In the genomic region with DNA sequence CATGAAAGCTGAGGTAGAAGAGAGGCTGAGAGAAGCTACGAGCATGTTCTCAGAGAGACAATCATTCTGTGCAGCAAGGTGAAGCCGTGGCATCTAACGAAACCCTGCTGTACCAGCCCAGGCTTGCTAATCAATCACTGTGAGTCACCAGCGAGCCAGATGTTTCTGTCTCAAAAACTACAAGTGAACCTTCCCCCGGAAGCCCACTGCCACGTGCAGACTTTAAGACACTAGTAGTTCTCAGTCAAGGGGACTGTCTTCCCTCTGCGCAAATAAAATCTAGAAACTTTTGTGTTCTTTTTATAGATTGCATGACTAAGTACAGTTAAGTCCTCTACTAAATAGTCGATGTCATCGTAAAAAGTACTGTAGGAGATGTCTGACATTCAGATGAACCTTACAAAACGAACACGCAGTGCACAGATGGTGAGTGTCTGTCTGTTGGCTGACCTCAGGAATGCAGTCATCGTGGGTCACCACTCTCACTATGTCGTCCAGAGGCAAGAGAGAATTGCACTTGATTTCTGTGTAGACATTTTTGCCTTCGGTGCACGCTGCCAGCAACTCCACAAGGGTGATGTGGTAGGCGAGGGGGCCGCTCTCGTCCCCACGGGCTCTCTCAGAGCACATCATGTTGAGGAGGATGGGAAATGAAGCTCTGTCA, we compare ENCODE assay signal across 17 mouse cellular contexts.
DNase-seq lines count a peak whose midpoint lies in the region; ATAC-seq lines count a peak whose summit lies in the region.
"Had no signal": no experiment of that assay in that cellular context is flagged by ENCODE, and none has a peak within 500 bp of the region (broad histone marks: within the 10 kb centered on the region; RNA-seq: fewer than 3 reads in every experiment).

No protein-coding gene starts in this region.

- no peak overlapping the region for H3K4me3 ChIP-seq in limb, embryonic 12.5 days (replicated peaks)
- no peak overlapping the region for H3K4me3 ChIP-seq in forebrain, embryonic 12.5 days (replicated peaks)
- no peak overlapping the region for H3K4me3 ChIP-seq in hindbrain, embryonic 12.5 days
- H3K4me3 ChIP-seq: hindbrain, embryonic 10.5 days; liver, embryonic 12.5 days; lung, embryonic 15.5 days had no signal

- no peaks in the 10 kb centered on the region for H3K9me3 ChIP-seq in limb, embryonic 12.5 days
- no peaks in the 10 kb centered on the region for H3K9me3 ChIP-seq in forebrain, embryonic 12.5 days
- no peaks in the 10 kb centered on the region for H3K9me3 ChIP-seq in hindbrain, embryonic 12.5 days (replicated peaks)
- H3K9me3 ChIP-seq: hindbrain, embryonic 10.5 days; liver, embryonic 12.5 days; lung, embryonic 15.5 days had no signal

- 50% methylated on average over 19 of the region's 19 CpGs for WGBS in limb, embryonic 12.5 days
- 84% methylated on average over 19 of the region's 19 CpGs for WGBS in forebrain, embryonic 12.5 days
- 73% methylated on average over 19 of the region's 19 CpGs for WGBS in hindbrain, embryonic 12.5 days

- H3K36me3 ChIP-seq in limb, embryonic 12.5 days: 0 out of 2 replicates have a peak, but pooled peaks cover 4% of the 10 kb centered on the region
- H3K36me3 ChIP-seq in forebrain, embryonic 12.5 days (replicated peaks): no peaks in the 10 kb centered on the region
- no peaks in the 10 kb centered on the region for H3K36me3 ChIP-seq in hindbrain, embryonic 12.5 days
- H3K36me3 ChIP-seq: hindbrain, embryonic 10.5 days; liver, embryonic 12.5 days; lung, embryonic 15.5 days had no signal

- H3K27me3 ChIP-seq in limb, embryonic 12.5 days: no peaks in the 10 kb centered on the region
- no peaks in the 10 kb centered on the region for H3K27me3 ChIP-seq in forebrain, embryonic 12.5 days
- no peaks in the 10 kb centered on the region for H3K27me3 ChIP-seq in hindbrain, embryonic 12.5 days
- H3K27me3 ChIP-seq: liver, embryonic 12.5 days; lung, embryonic 15.5 days had no signal

- peaks cover 31% of the 10 kb centered on the region for H3K4me1 ChIP-seq in limb, embryonic 12.5 days (replicated peaks)
- H3K4me1 ChIP-seq in forebrain, embryonic 12.5 days: no peaks in the 10 kb centered on the region
- H3K4me1 ChIP-seq in hindbrain, embryonic 12.5 days: peaks cover 6% of the 10 kb centered on the region; the same call in 1 of the 2 replicates
- H3K4me1 ChIP-seq: liver, embryonic 12.5 days had no signal

- no peak overlapping the region for H3K9ac ChIP-seq in limb, embryonic 12.5 days (replicated peaks)
- H3K9ac ChIP-seq in forebrain, embryonic 12.5 days: no peak overlapping the region
- H3K9ac ChIP-seq in hindbrain, embryonic 12.5 days: no peak overlapping the region
- H3K9ac ChIP-seq: liver, embryonic 12.5 days; lung, embryonic 15.5 days had no signal

- H3K4me2 ChIP-seq in limb, embryonic 12.5 days: no peak overlapping the region
- H3K4me2 ChIP-seq in forebrain, embryonic 12.5 days: no peak overlapping the region
- H3K4me2 ChIP-seq in hindbrain, embryonic 12.5 days (replicated peaks): no peak overlapping the region
- H3K4me2 ChIP-seq: liver, embryonic 12.5 days; lung, embryonic 15.5 days had no signal

- ATAC-seq in limb, embryonic 12.5 days (ENCODE audit: insufficient number of reproducible peaks, insufficient read depth, low FRiP score, low TSS enrichment, low read depth): no peak
- no peak for ATAC-seq in forebrain, embryonic 12.5 days (ENCODE audit: low FRiP score)
- ATAC-seq in hindbrain, embryonic 12.5 days (ENCODE audit: low FRiP score): no peak
- ATAC-seq: inflammation-experienced regulatory T-cells, adult 6 months; liver, embryonic 12.5 days; midbrain, embryonic 16.5 days had no signal

- peak; percentile 32 for DNase-seq in embryo, embryonic 10 days (ENCODE audit: low spot score)
- DNase-seq in embryo, embryonic 9.5 days (ENCODE audit: extremely low spot score): no peak
- DNase-seq in kidney, postnatal 14 days: peak; percentile 21
- DNase-seq in kidney, adult 8-10 months: no peak
- peak; percentile 45 for DNase-seq in Muller cell, postnatal 12 days (ENCODE audit: inconsistent ontology term)
- DNase-seq: B cell, adult 2 months; cerebellum, adult 18-20 months; cerebellum, postnatal 36 days; gastrocnemius, postnatal 36 days had no signal

- H3K27ac ChIP-seq in limb, embryonic 12.5 days: 0 out of 2 replicates have a peak overlapping the region, but pooled peaks have one; percentile 23
- H3K27ac ChIP-seq in forebrain, embryonic 12.5 days: no peak overlapping the region
- H3K27ac ChIP-seq in hindbrain, embryonic 12.5 days: no peak overlapping the region
- H3K27ac ChIP-seq: hindbrain, embryonic 10.5 days; liver, embryonic 12.5 days; lung, embryonic 15.5 days had no signal

Comparison
In these comparisons a context has a peak if more than half of its experiments do, and no peak if none do; other contexts are left out.
1. DNase-seq: peak in embryo, embryonic 10 days (single experiment), kidney, postnatal 14 days (single experiment) and Muller cell, postnatal 12 days (single experiment); none in embryo, embryonic 9.5 days (single experiment) and kidney, adult 8-10 months (0 of 2).